22 mouse cellular contexts compared by ENCODE assay signal in genomic region chr14:54802428-54802827, GRCm38 (mm10). TPM values are rescaled to one million over a fixed set of nuclear protein-coding genes. Genes with fewer than 3 reads are reported as not detected.
"Had no signal": no experiment of that assay in that cellular context is flagged by ENCODE, and none has a peak within 500 bp of the region (broad histone marks: within the 10 kb centered on the region; RNA-seq: fewer than 3 reads in every experiment).

No protein-coding gene starts in this region.

- DNase-seq: kidney, adult 18-20 months; kidney, postnatal 14 days; liver; liver, embryonic 13.5 days; liver, postnatal 0 days; lung, postnatal 14 days; midbrain, embryonic 14.5 days; right cerebral cortex, adult 18-20 months; right cerebral cortex, postnatal 25 days; thymus, postnatal 14 days had no signal

- H3K9ac ChIP-seq: limb, embryonic 12.5 days; liver, embryonic 13.5 days; liver, postnatal 0 days; lung, embryonic 15.5 days; neural tube, embryonic 15.5 days had no signal

- H3K4me2 ChIP-seq: limb, embryonic 12.5 days; liver, embryonic 13.5 days; lung, embryonic 15.5 days; neural tube, embryonic 15.5 days had no signal

- H3K36me3 ChIP-seq: limb, embryonic 12.5 days; liver, embryonic 13.5 days; lung, embryonic 15.5 days; neural tube, embryonic 15.5 days had no signal

- H3K4me1 ChIP-seq: limb, embryonic 12.5 days; liver, embryonic 13.5 days; lung, embryonic 15.5 days; neural tube, embryonic 15.5 days had no signal

- H3K9me3 ChIP-seq: limb, embryonic 12.5 days; liver, embryonic 13.5 days; lung, embryonic 15.5 days; neural tube, embryonic 15.5 days had no signal

- H3K27ac ChIP-seq: left cerebral cortex, adult 2 months; limb, embryonic 12.5 days; liver, embryonic 13.5 days; lung, embryonic 15.5 days; macrophage; neural tube, embryonic 15.5 days; stomach, postnatal 0 days had no signal

- H3K27me3 ChIP-seq: liver, embryonic 13.5 days; neural tube, embryonic 15.5 days had no signal

- H3K4me3 ChIP-seq: left cerebral cortex, adult 2 months; limb, embryonic 12.5 days; liver, embryonic 13.5 days; lung, embryonic 15.5 days; myocyte; neural tube, embryonic 15.5 days had no signal

- ATAC-seq: liver, postnatal 0 days had no signal

RNA-seq across cellular contexts. Expression of gene Rnf212b, which starts 11.5 kb away (rescaled TPM):
- total RNA-seq: layer of hippocampus, postnatal 25 days; left cerebral cortex, adult 2 months; left cerebral cortex, postnatal 36 days had no signal
- polyA plus RNA-seq: kidney, embryonic 14.5 days; limb, embryonic 12.5 days; liver, embryonic 13.5 days; liver, postnatal 0 days; lung, embryonic 15.5 days; macrophage; midbrain, embryonic 14.5 days; myocyte; neural tube, embryonic 11.5 days; small intestine, adult 2 months; stomach, postnatal 0 days had no signal

RNA-seq across cellular contexts. Expression of gene Slc7a8, which starts 20.7 kb away (rescaled TPM):
- polyA plus RNA-seq: myocyte had no signal
